Comparison of ENCODE assay signal across 8 mouse cellular contexts in the genomic region with DNA sequence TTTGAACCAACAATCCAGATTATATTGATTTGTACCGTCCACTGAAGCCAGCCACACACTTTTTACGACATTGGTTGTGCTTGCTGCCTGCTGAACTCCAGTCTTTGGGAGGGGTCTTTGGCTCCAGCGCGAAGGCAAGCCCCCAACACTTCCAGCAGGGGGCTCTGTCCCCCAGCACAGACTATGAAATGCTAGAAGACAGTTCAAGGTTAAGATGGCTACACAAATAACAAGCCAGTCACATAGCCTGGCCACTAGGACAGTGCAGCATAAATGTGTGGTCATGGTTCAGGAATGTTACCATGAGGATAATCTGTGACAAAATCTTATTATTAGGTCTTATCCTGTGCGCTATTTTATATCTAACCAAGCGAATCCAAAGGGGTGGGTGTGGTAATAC.
DNase-seq lines count a peak whose midpoint lies in the region; ATAC-seq and TF ChIP-seq lines count a peak whose summit lies in the region.

No protein-coding gene starts in this region.

- peaks cover 30% of the 10 kb centered on the region for H3K4me1 ChIP-seq in forebrain, embryonic 12.5 days
- H3K4me1 ChIP-seq in forebrain, embryonic 16.5 days (replicated peaks; ENCODE audit: control insufficient read depth, insufficient read depth, low read length) = 0 out of 2 replicates have a peak, but pooled peaks cover 3% of the 10 kb centered on the region
- H3K4me1 ChIP-seq in CH12.LX (ENCODE audit: control insufficient read depth in 1 of 2, insufficient read depth in 2 of 2) = peaks cover 0 to 3% of the 10 kb centered on the region in 2 experiments; a peak in 1 of 4 replicates
- no peaks in the 10 kb centered on the region; the same call in 1 of the 2 replicates for H3K4me1 ChIP-seq in embryonic facial prominence, embryonic 11.5 days (ENCODE audit: control insufficient read depth, insufficient read depth, low read length)

- in situ Hi-C loops in CH12.LX (cut with MboI; ENCODE audit: low pct_ligation_motif_present, low pct_unique_long_range_greater_than_20kb, low sequenced_read_pairs) = loop anchor here (25.0 kb wide), 1 partner anchor 418 kb away; the partner anchor contains the start of gene Qk

- dilution Hi-C loops in CH12.LX (cut with MboI; ENCODE audit: extremely low pct_ligation_motif_present, extremely low pct_unique_long_range_greater_than_20kb, low sequenced_read_pairs) = no loop called here

- H3K9me3 ChIP-seq in forebrain, embryonic 12.5 days = no peaks in the 10 kb centered on the region
- no peaks in the 10 kb centered on the region for H3K9me3 ChIP-seq in forebrain, embryonic 16.5 days (ENCODE audit: control insufficient read depth, low read length)
- H3K9me3 ChIP-seq in CH12.LX (replicated peaks; ENCODE audit: low read length) = no peaks in the 10 kb centered on the region
- no peaks in the 10 kb centered on the region for H3K9me3 ChIP-seq in embryonic facial prominence, embryonic 11.5 days (replicated peaks; ENCODE audit: control insufficient read depth, low read length)

- H3K9ac ChIP-seq in forebrain, embryonic 12.5 days = no peak overlapping the region
- H3K9ac ChIP-seq in forebrain, embryonic 16.5 days (replicated peaks; ENCODE audit: low read depth, low read length) = no peak overlapping the region
- no peak overlapping the region for H3K9ac ChIP-seq in CH12.LX (ENCODE audit: insufficient read depth, low read depth)
- H3K9ac ChIP-seq in embryonic facial prominence, embryonic 11.5 days (replicated peaks; ENCODE audit: low read length) = no peak overlapping the region

- no peak for TF ChIP-seq POLR2A in CH12.LX (IDR thresholded peaks at IDR 0.05; ENCODE audit: low read depth, low read length)

- TF ChIP-seq EP300 in CH12.LX (IDR thresholded peaks at IDR 0.05; ENCODE audit: low read length) = no peak

- H3K4me2 ChIP-seq in forebrain, embryonic 12.5 days = no peak overlapping the region
- H3K4me2 ChIP-seq in forebrain, embryonic 16.5 days (ENCODE audit: low read length) = no peak overlapping the region
- H3K4me2 ChIP-seq in CH12.LX (ENCODE audit: insufficient read depth, low read depth, poor library complexity, severe bottlenecking) = no peak overlapping the region
- H3K4me2 ChIP-seq in embryonic facial prominence, embryonic 11.5 days (ENCODE audit: low read depth, low read length) = no peak overlapping the region

- WGBS in forebrain, embryonic 12.5 days = 59% methylated on average over 6 of the region's 6 CpGs
- 60% methylated on average over 6 of the region's 6 CpGs for whole genome bisulfite sequencing in forebrain, embryonic 16.5 days
- WGBS in embryonic facial prominence, embryonic 11.5 days = 50% methylated on average over 6 of the region's 6 CpGs

- DNase-seq in CH12.LX (ENCODE audit: extremely low read depth) = peak; percentile 35
- DNase-seq in embryonic facial prominence, embryonic 11.5 days (ENCODE audit: low spot score) = peak; percentile 67
- DNase-seq in kidney, postnatal 36 days = peak; percentile 14 to 27
- DNase-seq in thymus, postnatal 25 days = peak; percentile 32
- DNase-seq in cerebellum, adult 18-20 months = no peak
- no peak for DNase-seq in cerebellum, adult 11-12 months

- no peaks in the 10 kb centered on the region for H3K79me2 ChIP-seq in CH12.LX (replicated peaks; ENCODE audit: control insufficient read depth, extremely low read depth, insufficient read depth, poor library complexity, severe bottlenecking)

- peak; percentile 71 for TF ChIP-seq RAD21 in CH12.LX (IDR thresholded peaks at IDR 0.05; ENCODE audit: low read depth, low read length)

- ATAC-seq in forebrain, embryonic 12.5 days (ENCODE audit: low FRiP score) = peak; percentile 55; the same call in 1 of the 2 replicates
- no peak for ATAC-seq in forebrain, embryonic 16.5 days
- ATAC-seq in embryonic facial prominence, embryonic 11.5 days (replicated peaks; ENCODE audit: insufficient number of reproducible peaks, low FRiP score, low TSS enrichment, low read depth) = peak; percentile 46; the same call in 1 of the 2 replicates

- no peaks in the 10 kb centered on the region for H3K36me3 ChIP-seq in forebrain, embryonic 12.5 days (replicated peaks)
- no peaks in the 10 kb centered on the region for H3K36me3 ChIP-seq in forebrain, embryonic 16.5 days (ENCODE audit: control insufficient read depth, insufficient read depth)
- H3K36me3 ChIP-seq in CH12.LX (replicated peaks in 1 of 2; ENCODE audit: control insufficient read depth in 1 of 2, insufficient read depth in 1 of 2, low read length in 1 of 2) = no peaks in the 10 kb centered on the region
- H3K36me3 ChIP-seq in embryonic facial prominence, embryonic 11.5 days (replicated peaks; ENCODE audit: control insufficient read depth, insufficient read depth, low read depth, low read length) = no peaks in the 10 kb centered on the region

- H3K27me3 ChIP-seq in forebrain, embryonic 12.5 days = no peaks in the 10 kb centered on the region
- H3K27me3 ChIP-seq in forebrain, embryonic 16.5 days (replicated peaks; ENCODE audit: control insufficient read depth, insufficient read depth, low read length) = no peaks in the 10 kb centered on the region
- no peaks in the 10 kb centered on the region for H3K27me3 ChIP-seq in CH12.LX (replicated peaks)
- no peaks in the 10 kb centered on the region for H3K27me3 ChIP-seq in embryonic facial prominence, embryonic 11.5 days (ENCODE audit: control insufficient read depth, insufficient read depth, low read length)

- peak; percentile 35 to 72; a peak in 3 of 4 replicates for TF ChIP-seq CTCF in CH12.LX (conservative IDR thresholded peaks at IDR 0.05 in 1 of 2, IDR thresholded peaks at IDR 0.05 in 1 of 2; ENCODE audit: low read depth in 2 of 2, low read length in 2 of 2)

- no peak overlapping the region for H3K27ac ChIP-seq in forebrain, embryonic 12.5 days
- no peak overlapping the region for H3K27ac ChIP-seq in forebrain, embryonic 16.5 days (ENCODE audit: low read length)
- H3K27ac ChIP-seq in CH12.LX (ENCODE audit: insufficient read depth, low read depth) = no peak overlapping the region
- H3K27ac ChIP-seq in embryonic facial prominence, embryonic 11.5 days (replicated peaks; ENCODE audit: low read depth, low read length) = no peak overlapping the region

- no peak overlapping the region for H3K4me3 ChIP-seq in forebrain, embryonic 12.5 days (replicated peaks)
- H3K4me3 ChIP-seq in forebrain, embryonic 16.5 days (replicated peaks; ENCODE audit: low read length) = no peak overlapping the region
- no peak overlapping the region for H3K4me3 ChIP-seq in CH12.LX (replicated peaks in 1 of 3; ENCODE audit: low read depth in 2 of 3, low read length in 2 of 3, poor library complexity in 1 of 3)
- H3K4me3 ChIP-seq in embryonic facial prominence, embryonic 11.5 days (ENCODE audit: low read depth, low read length) = no peak overlapping the region

TF ChIP-seq in CH12.LX, 34 proteins besides CTCF, POLR2A, EP300 and RAD21:
- TF ChIP-seq SMC3 (IDR thresholded peaks at IDR 0.05; ENCODE audit: low read depth, low read length) (peak; percentile 62), PAX5 (IDR thresholded peaks at IDR 0.05; ENCODE audit: low read length) (no peak), HCFC1 (IDR thresholded peaks at IDR 0.05; ENCODE audit: low read depth, low read length) (no peak), GABPA (IDR thresholded peaks at IDR 0.05; ENCODE audit: insufficient replicate concordance, low read depth, low read length) (no peak), JUN (IDR thresholded peaks at IDR 0.05; ENCODE audit: insufficient read depth, low read depth, low read length) (no peak), POLR2AphosphoS2 (IDR thresholded peaks at IDR 0.05; ENCODE audit: low read depth, low read length) (no peak)

Comparison
In these comparisons a context has a peak if more than half of its experiments do, and no peak if none do; other contexts are left out.
1. DNase-seq: peak in CH12.LX (single experiment), embryonic facial prominence, embryonic 11.5 days (single experiment), kidney, postnatal 36 days (2 of 2) and thymus, postnatal 25 days (single experiment); none in cerebellum, adult 18-20 months (0 of 2) and cerebellum, adult 11-12 months (single experiment).